Mouse (Mus musculus): Measurements from ENCODE around the gene Olfr376.

DNA sequence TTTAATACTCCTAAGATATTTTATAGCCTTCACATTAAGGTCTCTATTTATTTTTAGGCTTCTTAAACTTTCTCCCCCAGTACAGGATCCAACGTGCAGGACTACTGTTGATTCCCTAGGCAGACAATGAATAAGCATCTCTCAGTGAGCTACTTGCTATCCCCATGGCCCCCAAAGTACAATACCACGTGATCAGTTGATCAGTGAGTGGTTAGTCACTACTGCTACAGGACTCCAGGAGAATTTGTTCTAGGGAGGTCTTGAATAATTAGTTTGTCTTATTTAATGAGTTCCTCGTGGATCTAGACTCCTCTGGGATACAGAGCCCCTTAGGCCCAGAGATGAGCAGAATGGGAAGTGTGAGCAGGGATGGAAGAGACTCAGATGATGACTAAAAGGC, 20.6 kb upstream of the Olfr376 start, which contains the start of gene Olfr20:
- no peak for TF ChIP-seq CTCF (IDR thresholded peaks at IDR 0.05)
- TF ChIP-seq POLR2A (IDR thresholded peaks at IDR 0.05; ENCODE audit: insufficient read depth, low read depth, low read length): no peak
- no peak for TF ChIP-seq EP300 (IDR thresholded peaks at IDR 0.05; ENCODE audit: insufficient read depth, low read depth, low read length)
